Mouse (Mus musculus): ENCODE results near the gene Olfr470.
"Not testable (repeated sequence)": the region's sequence is repeated elsewhere in the genome, so short reads cannot be mapped to it uniquely, and the experiment has no call there.

- TF ChIP-seq ZNF384 (IDR thresholded peaks at IDR 0.05; ENCODE audit: low read depth, low read length); HCFC1 (IDR thresholded peaks at IDR 0.05; ENCODE audit: borderline replicate concordance, insufficient read depth, low read length); ZC3H11A (IDR thresholded peaks at IDR 0.05; ENCODE audit: borderline replicate concordance, low read depth, low read length); CHD2 (IDR thresholded peaks at IDR 0.05; ENCODE audit: low read depth, low read length); MAFK (IDR thresholded peaks at IDR 0.05; ENCODE audit: insufficient read depth, low read depth, low read length): not testable (repeated sequence)
These were observed 21.8 kb downstream of the Olfr470 start, which contains the start of gene Olfr469 for GRCm38 (mm10) chr7:107825441-107825840.
